Mouse (Mus musculus): ENCODE results near the gene Ext2. TPM values are rescaled to one million over a fixed set of nuclear protein-coding genes. Genes with fewer than 3 reads are reported as not detected.

Gene Ext2
- polyA plus RNA-seq, 2 experiments, result 80.7 to 115 TPM

DNA sequence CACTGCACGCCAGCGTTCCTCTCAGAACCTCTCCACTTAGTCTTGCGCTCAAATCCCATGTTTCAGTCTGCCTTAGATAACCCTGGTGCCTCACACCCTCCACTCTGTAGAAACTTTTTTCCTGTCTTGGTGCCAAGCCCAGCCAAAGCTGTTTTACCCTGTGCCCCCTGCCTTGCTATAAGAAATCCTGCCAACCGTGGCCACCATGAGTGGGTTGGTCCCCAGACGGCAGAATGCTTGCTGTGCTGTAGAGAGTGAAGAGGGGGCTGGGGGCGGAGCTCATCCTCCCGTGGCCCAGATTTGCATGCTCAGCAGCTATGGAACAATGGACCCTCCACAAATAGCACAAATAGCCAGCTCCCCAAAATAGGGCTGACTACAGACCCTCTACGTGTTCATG lies 138.7 kb downstream of the Ext2 start:
- WGBS, result 68% methylated on average over 8 of the region's 8 CpGs
- H3K36me3 ChIP-seq (ENCODE audit: control insufficient read depth, insufficient read depth, low read length), result no peaks in the 10 kb centered on the region
- no peak for TF ChIP-seq POLR2A (IDR thresholded peaks at IDR 0.05; ENCODE audit: borderline replicate concordance, extremely low read depth, insufficient read depth, insufficient read length)
- H3K4me3 ChIP-seq (replicated peaks; ENCODE audit: low read length), result no peak overlapping the region
- no peak overlapping the region for H3K27ac ChIP-seq (replicated peaks; ENCODE audit: low read depth, low read length)
- H3K27me3 ChIP-seq (ENCODE audit: control insufficient read depth, insufficient read depth, low read length), result no peaks in the 10 kb centered on the region
- H3K9ac ChIP-seq (ENCODE audit: low read depth, low read length, severe bottlenecking), result no peak overlapping the region
- H3K4me2 ChIP-seq (replicated peaks; ENCODE audit: low read depth, low read length, severe bottlenecking), result no peak overlapping the region
- H3K9me3 ChIP-seq (ENCODE audit: control insufficient read depth, low read length), result no peaks in the 10 kb centered on the region
- peaks cover 5% of the 10 kb centered on the region; the same call in 1 of the 2 replicates for H3K4me1 ChIP-seq (ENCODE audit: control insufficient read depth, insufficient read depth, low read length)
- ATAC-seq (ENCODE audit: low FRiP score, low read depth) (no peak), DNase-seq (ENCODE audit: low spot score) (no peak)

DNA sequence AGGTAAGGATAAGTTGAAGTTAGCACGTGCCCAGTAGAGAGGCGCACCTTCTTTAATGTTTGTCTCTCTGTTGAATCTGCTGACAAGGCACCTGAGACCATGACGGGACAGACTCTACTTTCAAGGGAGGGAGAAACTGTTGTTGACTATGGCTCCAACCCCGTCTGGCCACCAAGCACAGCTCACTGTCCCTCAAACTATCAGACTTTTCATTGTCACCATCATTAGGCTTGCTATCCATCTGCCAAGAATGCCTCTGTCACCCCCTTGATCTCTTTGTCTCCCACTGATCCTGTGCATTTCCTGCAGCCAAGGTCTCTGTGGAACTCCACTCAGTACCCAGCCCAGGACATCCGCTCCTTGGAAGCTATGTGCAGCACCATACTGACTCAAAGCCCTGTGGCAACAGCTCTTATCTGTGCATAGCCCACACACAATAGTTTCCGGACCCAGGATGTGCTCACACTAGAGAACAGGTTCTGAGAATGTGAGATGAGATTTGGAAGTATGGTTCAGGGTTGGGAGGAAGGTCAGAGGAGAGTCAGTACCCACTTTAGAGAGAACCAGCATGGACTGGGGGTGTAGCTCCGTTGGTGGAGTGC lies 139.7 kb downstream of the Ext2 start:
- no peak overlapping the region for H3K4me2 ChIP-seq (replicated peaks; ENCODE audit: low read depth, low read length, severe bottlenecking)
- peaks cover 5% of the 10 kb centered on the region; the same call in 1 of the 2 replicates for H3K4me1 ChIP-seq (ENCODE audit: control insufficient read depth, insufficient read depth, low read length)
- TF ChIP-seq POLR2A (IDR thresholded peaks at IDR 0.05; ENCODE audit: borderline replicate concordance, extremely low read depth, insufficient read depth, insufficient read length), result no peak
- H3K36me3 ChIP-seq (ENCODE audit: control insufficient read depth, insufficient read depth, low read length), result no peaks in the 10 kb centered on the region
- no peak for ATAC-seq (ENCODE audit: low FRiP score, low read depth)
- H3K27me3 ChIP-seq (ENCODE audit: control insufficient read depth, insufficient read depth, low read length), result no peaks in the 10 kb centered on the region
- H3K4me3 ChIP-seq (replicated peaks; ENCODE audit: low read length), result no peak overlapping the region
- WGBS, result 88% methylated on average over 7 of the region's 7 CpGs
- no peak overlapping the region for H3K9ac ChIP-seq (ENCODE audit: low read depth, low read length, severe bottlenecking)
- H3K27ac ChIP-seq (replicated peaks; ENCODE audit: low read depth, low read length), result no peak overlapping the region
- H3K9me3 ChIP-seq (ENCODE audit: control insufficient read depth, low read length), result no peaks in the 10 kb centered on the region
- DNase-seq (ENCODE audit: low spot score), result no peak

- H3K27ac ChIP-seq (replicated peaks; ENCODE audit: low read depth, low read length), result no peak overlapping the region
- 12% methylated on average over 5 of the region's 5 CpGs for WGBS
- no peak overlapping the region for H3K4me2 ChIP-seq (replicated peaks; ENCODE audit: low read depth, low read length, severe bottlenecking)
- peaks cover 5% of the 10 kb centered on the region; the same call in 1 of the 2 replicates for H3K4me1 ChIP-seq (ENCODE audit: control insufficient read depth, insufficient read depth, low read length)
- no peak for TF ChIP-seq POLR2A (IDR thresholded peaks at IDR 0.05; ENCODE audit: borderline replicate concordance, extremely low read depth, insufficient read depth, insufficient read length)
- no peak overlapping the region for H3K4me3 ChIP-seq (replicated peaks; ENCODE audit: low read length)
- no peak for ATAC-seq (ENCODE audit: low FRiP score, low read depth)
- H3K27me3 ChIP-seq (ENCODE audit: control insufficient read depth, insufficient read depth, low read length), result no peaks in the 10 kb centered on the region
- DNase-seq (ENCODE audit: low spot score), result no peak
- H3K9me3 ChIP-seq (ENCODE audit: control insufficient read depth, low read length), result no peaks in the 10 kb centered on the region
- no peaks in the 10 kb centered on the region for H3K36me3 ChIP-seq (ENCODE audit: control insufficient read depth, insufficient read depth, low read length)
- H3K9ac ChIP-seq (ENCODE audit: low read depth, low read length, severe bottlenecking), result no peak overlapping the region
Observed at GRCm38 (mm10) chr2:93681321-93681720, 141.0 kb downstream of the Ext2 start.

DNA sequence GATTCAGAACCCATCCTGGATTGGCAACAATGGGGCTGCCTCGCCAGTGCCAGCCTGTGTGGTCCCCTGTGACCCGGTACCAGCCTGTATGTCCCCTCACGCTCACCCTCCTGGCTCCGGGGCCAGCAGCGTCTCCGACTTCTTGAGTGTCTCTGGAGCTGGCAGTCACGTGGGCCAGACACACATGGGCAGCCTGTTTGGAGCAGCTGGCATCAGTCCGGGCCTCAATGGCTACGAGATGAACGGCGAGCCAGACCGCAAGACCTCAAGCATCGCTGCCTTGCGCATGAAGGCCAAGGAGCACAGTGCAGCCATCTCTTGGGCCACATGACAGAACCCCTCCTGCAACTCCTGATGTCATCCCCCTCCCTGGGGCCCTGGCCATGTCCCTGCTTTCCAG lies 145.1 kb downstream of the Ext2 start:
- no peak for ATAC-seq (ENCODE audit: low FRiP score, low read depth)
- Histone ChIP-seq H3K4me2 (replicated peaks; ENCODE audit: low read depth, low read length, severe bottlenecking) (no peak overlapping the region), H3K4me1 (ENCODE audit: control insufficient read depth, insufficient read depth, low read length) (peaks cover 5% of the 10 kb centered on the region; the same call in 1 of the 2 replicates), H3K9ac (ENCODE audit: low read depth, low read length, severe bottlenecking) (no peak overlapping the region), H3K27ac (replicated peaks; ENCODE audit: low read depth, low read length) (no peak overlapping the region), H3K9me3 (ENCODE audit: control insufficient read depth, low read length) (no peaks in the 10 kb centered on the region), H3K4me3 (replicated peaks; ENCODE audit: low read length) (no peak overlapping the region), H3K27me3 (ENCODE audit: control insufficient read depth, insufficient read depth, low read length) (no peaks in the 10 kb centered on the region), H3K36me3 (ENCODE audit: control insufficient read depth, insufficient read depth, low read length) (no peaks in the 10 kb centered on the region)
- no peak for DNase-seq (ENCODE audit: low spot score)
- 95% methylated on average over 14 of the region's 14 CpGs for WGBS
- TF ChIP-seq POLR2A (IDR thresholded peaks at IDR 0.05; ENCODE audit: borderline replicate concordance, extremely low read depth, insufficient read depth, insufficient read length), result no peak

DNA sequence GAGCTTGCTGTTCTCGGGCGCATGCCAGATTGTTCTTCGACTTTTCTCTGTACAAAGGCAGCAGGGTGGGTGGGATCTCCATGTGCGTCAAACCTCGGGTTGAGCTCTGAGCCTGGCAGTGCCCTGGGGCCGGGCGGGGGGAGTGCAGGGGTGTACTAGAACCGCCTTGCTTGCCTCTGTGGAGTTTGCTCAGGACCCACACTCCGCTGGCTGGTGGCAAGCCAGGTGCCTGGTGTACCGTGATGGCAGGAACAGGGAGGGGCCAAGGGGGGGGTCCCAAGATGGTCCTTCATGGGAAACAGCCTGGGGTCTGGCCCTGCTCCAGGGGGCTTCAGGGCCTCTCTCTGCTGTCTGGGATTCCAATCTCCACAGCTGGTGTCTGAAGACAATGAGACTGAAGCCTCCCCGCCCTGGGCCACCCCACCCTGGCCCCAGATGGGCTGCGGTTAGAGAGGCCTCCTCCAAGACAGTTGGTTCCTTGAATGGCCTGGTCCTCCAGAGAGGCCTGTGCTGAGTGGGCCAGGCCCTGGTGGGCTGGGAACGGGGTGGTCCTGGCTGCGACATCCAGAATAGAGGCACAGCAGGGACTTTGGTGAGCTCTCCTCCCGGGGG lies 150.7 kb downstream of the Ext2 start:
- Histone ChIP-seq H3K36me3 (ENCODE audit: control insufficient read depth, insufficient read depth, low read length) (no peaks in the 10 kb centered on the region), H3K9ac (ENCODE audit: low read depth, low read length, severe bottlenecking) (no peak overlapping the region), H3K4me3 (replicated peaks; ENCODE audit: low read length) (no peak overlapping the region), H3K27me3 (ENCODE audit: control insufficient read depth, insufficient read depth, low read length) (no peaks in the 10 kb centered on the region), H3K9me3 (ENCODE audit: control insufficient read depth, low read length) (no peaks in the 10 kb centered on the region), H3K4me2 (replicated peaks; ENCODE audit: low read depth, low read length, severe bottlenecking) (no peak overlapping the region), H3K4me1 (ENCODE audit: control insufficient read depth, insufficient read depth, low read length) (no peaks in the 10 kb centered on the region), H3K27ac (replicated peaks; ENCODE audit: low read depth, low read length) (no peak overlapping the region)
- ATAC-seq (ENCODE audit: low FRiP score, low read depth) (no peak), DNase-seq (ENCODE audit: low spot score) (no peak)
- no peak for TF ChIP-seq POLR2A (IDR thresholded peaks at IDR 0.05; ENCODE audit: borderline replicate concordance, extremely low read depth, insufficient read depth, insufficient read length)
- 70% methylated on average over 14 of the region's 15 CpGs for WGBS

All from limb, embryonic 14.5 days (tissue).